Mouse (Mus musculus): ENCODE measurements at regions not wholly inside any gene's neighbourhood (a gene's known extent, or its start where the extent isn't known, plus 50 kb on each side); places are given as distances from the start of the nearest gene placed in this dataset.
A peak's percentile ranks its signal among the peaks of the same experiment; 100 is the strongest.

DNA sequence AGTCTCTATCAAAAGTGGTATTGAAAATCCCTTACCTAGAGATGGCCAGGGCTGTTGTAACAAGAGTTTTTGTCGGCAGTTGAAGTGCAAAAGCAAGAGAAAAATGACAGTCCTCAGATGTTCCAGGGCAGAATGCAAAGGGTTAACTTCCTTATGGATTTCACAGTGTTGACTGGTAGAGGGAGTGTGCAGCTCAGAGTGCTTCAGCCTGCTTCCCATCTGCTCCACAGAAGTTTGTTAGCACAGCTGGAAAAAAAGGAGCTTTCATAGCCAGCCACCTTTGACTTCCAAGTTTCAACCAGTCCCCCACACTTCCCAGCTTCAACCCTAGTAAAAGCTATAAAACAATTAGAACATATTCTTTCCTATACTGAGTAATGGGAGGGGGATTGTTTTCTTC lies 1098.9 kb downstream of the Slc22a22 start:
- WGBS, result 39% methylated on average over 1 of the region's 1 CpGs
- H3K27ac ChIP-seq (ENCODE audit: low read depth, low read length), result no peak overlapping the region
- ATAC-seq, result no peak

GRCm38 (mm10) chr15:56350903-56351302 lies 1126.5 kb downstream of the Slc22a22 start:
- no peaks in the 10 kb centered on the region for H3K27me3 ChIP-seq (replicated peaks; ENCODE audit: control insufficient read depth, insufficient read depth, low read length)
- H3K36me3 ChIP-seq (ENCODE audit: control insufficient read depth, insufficient read depth), result no peaks in the 10 kb centered on the region
- no peaks in the 10 kb centered on the region for H3K9me3 ChIP-seq (ENCODE audit: control insufficient read depth)
- H3K9ac ChIP-seq (ENCODE audit: low read depth, low read length), result no peak overlapping the region
- H3K4me1 ChIP-seq (replicated peaks; ENCODE audit: control insufficient read depth, insufficient read depth, low read length), result no peaks in the 10 kb centered on the region
- 80% methylated on average over 5 of the region's 5 CpGs for WGBS
- H3K4me3 ChIP-seq (ENCODE audit: low read depth, low read length), result no peak overlapping the region
- no peak overlapping the region for H3K4me2 ChIP-seq (replicated peaks; ENCODE audit: low read depth)
- TF ChIP-seq CTCF (IDR thresholded peaks at IDR 0.05; ENCODE audit: low read depth), result no peak
- H3K27ac ChIP-seq (ENCODE audit: low read depth, low read length), result no peak overlapping the region
- ATAC-seq, result no peak

More for the DNA sequence above, 1098.9 kb downstream of the Slc22a22 start:
- Histone ChIP-seq H3K4me1 (replicated peaks; ENCODE audit: control insufficient read depth, insufficient read depth, low read length) (no peaks in the 10 kb centered on the region), H3K4me2 (replicated peaks; ENCODE audit: low read depth) (no peak overlapping the region), H3K9me3 (ENCODE audit: control insufficient read depth) (no peaks in the 10 kb centered on the region), H3K36me3 (ENCODE audit: control insufficient read depth, insufficient read depth) (no peaks in the 10 kb centered on the region), H3K9ac (ENCODE audit: low read depth, low read length) (no peak overlapping the region), H3K4me3 (ENCODE audit: low read depth, low read length) (no peak overlapping the region), H3K27me3 (replicated peaks; ENCODE audit: control insufficient read depth, insufficient read depth, low read length) (no peaks in the 10 kb centered on the region)
- no peak for TF ChIP-seq CTCF (IDR thresholded peaks at IDR 0.05; ENCODE audit: low read depth)

DNA sequence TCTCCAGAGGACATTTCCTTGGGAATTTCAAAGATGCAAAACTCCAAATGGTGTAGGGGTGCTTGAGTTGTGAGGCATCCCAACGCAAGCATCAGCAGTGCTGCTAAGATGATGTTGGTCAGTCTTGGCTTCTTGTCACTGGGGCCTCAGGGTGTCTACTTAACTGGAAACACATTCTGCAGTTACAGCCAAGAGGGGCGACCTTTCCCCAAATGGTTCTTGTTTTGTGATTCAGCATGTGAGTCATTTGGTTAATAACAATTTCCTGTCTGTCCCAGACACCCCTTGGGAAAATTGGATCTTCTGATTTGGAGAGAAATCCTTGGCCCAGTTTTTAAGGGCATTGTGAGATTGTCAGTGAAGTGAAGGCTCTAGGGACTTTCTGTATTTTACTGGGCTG lies 1131.3 kb downstream of the Slc22a22 start:
- no peak overlapping the region for H3K4me3 ChIP-seq (ENCODE audit: low read depth, low read length)
- ATAC-seq, result no peak
- no peaks in the 10 kb centered on the region for H3K36me3 ChIP-seq (ENCODE audit: control insufficient read depth, insufficient read depth)
- no peak for TF ChIP-seq CTCF (IDR thresholded peaks at IDR 0.05; ENCODE audit: low read depth)
- 64% methylated on average over 2 of the region's 2 CpGs for WGBS
- no peak overlapping the region for H3K27ac ChIP-seq (ENCODE audit: low read depth, low read length)
- no peaks in the 10 kb centered on the region for H3K4me1 ChIP-seq (replicated peaks; ENCODE audit: control insufficient read depth, insufficient read depth, low read length)
- no peak overlapping the region for H3K9ac ChIP-seq (ENCODE audit: low read depth, low read length)
- no peaks in the 10 kb centered on the region for H3K9me3 ChIP-seq (ENCODE audit: control insufficient read depth)
- H3K4me2 ChIP-seq (replicated peaks; ENCODE audit: low read depth), result no peak overlapping the region
- H3K27me3 ChIP-seq (replicated peaks; ENCODE audit: control insufficient read depth, insufficient read depth, low read length), result no peaks in the 10 kb centered on the region

DNA sequence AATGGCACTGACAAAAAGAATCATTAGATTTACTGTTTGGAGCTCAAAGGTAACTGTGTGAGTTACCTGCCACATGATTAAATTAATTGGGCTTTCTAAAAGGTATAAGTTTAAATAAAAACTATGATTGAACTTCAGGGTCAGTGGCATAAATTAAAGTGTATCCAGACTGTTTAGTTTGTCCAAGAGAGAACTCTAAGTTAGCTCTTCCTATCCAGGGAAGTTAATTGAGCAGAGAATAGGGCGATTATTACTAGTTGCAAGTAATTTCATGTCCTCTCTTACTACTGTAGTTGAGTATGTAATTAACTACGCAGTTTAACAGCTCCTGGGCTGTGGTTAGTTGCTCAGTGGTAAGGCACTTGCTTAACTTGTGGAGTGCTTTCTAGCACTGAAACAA lies 1132.5 kb downstream of the Slc22a22 start:
- WGBS, result 86% methylated on average over 2 of the region's 2 CpGs
- Histone ChIP-seq H3K4me1 (replicated peaks; ENCODE audit: control insufficient read depth, insufficient read depth, low read length) (no peaks in the 10 kb centered on the region), H3K9ac (ENCODE audit: low read depth, low read length) (no peak overlapping the region), H3K27me3 (replicated peaks; ENCODE audit: control insufficient read depth, insufficient read depth, low read length) (no peaks in the 10 kb centered on the region), H3K36me3 (ENCODE audit: control insufficient read depth, insufficient read depth) (no peaks in the 10 kb centered on the region), H3K4me3 (ENCODE audit: low read depth, low read length) (no peak overlapping the region), H3K4me2 (replicated peaks; ENCODE audit: low read depth) (no peak overlapping the region), H3K9me3 (ENCODE audit: control insufficient read depth) (no peaks in the 10 kb centered on the region), H3K27ac (ENCODE audit: low read depth, low read length) (no peak overlapping the region)
- ATAC-seq, result no peak
- TF ChIP-seq CTCF (IDR thresholded peaks at IDR 0.05; ENCODE audit: low read depth), result no peak

GRCm38 (mm10) chr15:56344304-56344932 lies 1133.0 kb downstream of the Slc22a22 start:
- H3K4me2 ChIP-seq (replicated peaks; ENCODE audit: low read depth), result no peak overlapping the region
- H3K36me3 ChIP-seq (ENCODE audit: control insufficient read depth, insufficient read depth), result no peaks in the 10 kb centered on the region
- H3K9ac ChIP-seq (ENCODE audit: low read depth, low read length), result no peak overlapping the region
- ATAC-seq, result no peak
- no peak overlapping the region for H3K27ac ChIP-seq (ENCODE audit: low read depth, low read length)
- H3K4me1 ChIP-seq (replicated peaks; ENCODE audit: control insufficient read depth, insufficient read depth, low read length), result no peaks in the 10 kb centered on the region
- no peaks in the 10 kb centered on the region for H3K27me3 ChIP-seq (replicated peaks; ENCODE audit: control insufficient read depth, insufficient read depth, low read length)
- TF ChIP-seq CTCF (IDR thresholded peaks at IDR 0.05; ENCODE audit: low read depth), result peak; percentile 63
- H3K4me3 ChIP-seq (ENCODE audit: low read depth, low read length), result no peak overlapping the region
- no peaks in the 10 kb centered on the region for H3K9me3 ChIP-seq (ENCODE audit: control insufficient read depth)
- 63% methylated on average over 4 of the region's 4 CpGs for WGBS

- Histone ChIP-seq H3K4me1 (replicated peaks; ENCODE audit: control insufficient read depth, insufficient read depth, low read length) (no peaks in the 10 kb centered on the region), H3K27ac (ENCODE audit: low read depth, low read length) (no peak overlapping the region), H3K4me2 (replicated peaks; ENCODE audit: low read depth) (no peak overlapping the region), H3K27me3 (replicated peaks; ENCODE audit: control insufficient read depth, insufficient read depth, low read length) (no peaks in the 10 kb centered on the region), H3K9ac (ENCODE audit: low read depth, low read length) (no peak overlapping the region), H3K36me3 (ENCODE audit: control insufficient read depth, insufficient read depth) (no peaks in the 10 kb centered on the region), H3K9me3 (ENCODE audit: control insufficient read depth) (no peaks in the 10 kb centered on the region), H3K4me3 (ENCODE audit: low read depth, low read length) (no peak overlapping the region)
- no peak for ATAC-seq
- 65% methylated on average over 5 of the region's 5 CpGs for WGBS
- no peak for TF ChIP-seq CTCF (IDR thresholded peaks at IDR 0.05; ENCODE audit: low read depth)
Measured at GRCm38 (mm10) chr15:56337879-56338278, 1139.5 kb downstream of the Slc22a22 start.

DNA sequence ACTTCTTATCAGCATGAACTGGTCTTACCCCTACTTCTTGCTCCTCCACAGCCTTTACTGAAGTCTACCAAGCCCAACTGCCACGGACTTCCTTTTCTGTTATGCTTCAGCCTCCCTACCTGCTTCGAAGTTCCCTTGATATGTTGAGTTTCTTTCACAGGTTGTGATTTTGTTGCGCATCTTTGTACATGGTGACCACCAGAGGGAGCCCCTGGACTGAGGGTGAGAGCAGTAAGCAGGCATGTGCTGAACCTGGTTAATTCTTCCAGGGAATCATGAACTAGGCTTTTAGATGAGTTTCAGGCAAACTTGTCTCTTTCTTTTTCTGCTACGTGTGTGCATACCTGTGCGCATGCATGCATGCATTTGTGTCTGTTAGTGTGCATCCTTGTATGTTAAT lies 1141.0 kb downstream of the Slc22a22 start:
- no peak overlapping the region for H3K4me3 ChIP-seq (ENCODE audit: low read depth, low read length)
- no peaks in the 10 kb centered on the region for H3K4me1 ChIP-seq (replicated peaks; ENCODE audit: control insufficient read depth, insufficient read depth, low read length)
- H3K27me3 ChIP-seq (replicated peaks; ENCODE audit: control insufficient read depth, insufficient read depth, low read length), result no peaks in the 10 kb centered on the region
- no peak overlapping the region for H3K27ac ChIP-seq (ENCODE audit: low read depth, low read length)
- ATAC-seq, result no peak
- WGBS, result 36% methylated on average over 5 of the region's 5 CpGs
- TF ChIP-seq CTCF (IDR thresholded peaks at IDR 0.05; ENCODE audit: low read depth), result peak; percentile 98
- no peaks in the 10 kb centered on the region for H3K36me3 ChIP-seq (ENCODE audit: control insufficient read depth, insufficient read depth)
- no peaks in the 10 kb centered on the region for H3K9me3 ChIP-seq (ENCODE audit: control insufficient read depth)
- H3K4me2 ChIP-seq (replicated peaks; ENCODE audit: low read depth), result no peak overlapping the region
- no peak overlapping the region for H3K9ac ChIP-seq (ENCODE audit: low read depth, low read length)

Data from intestine, postnatal 0 days (tissue).